Mouse (Mus musculus): ENCODE data around the gene Ube4b. TPM values are rescaled to one million over a fixed set of nuclear protein-coding genes. Genes with fewer than 3 reads are reported as not detected.

Gene Ube4b
- polyA plus RNA-seq, 1 experiment from 2014 or later = 54.5 TPM

DNA sequence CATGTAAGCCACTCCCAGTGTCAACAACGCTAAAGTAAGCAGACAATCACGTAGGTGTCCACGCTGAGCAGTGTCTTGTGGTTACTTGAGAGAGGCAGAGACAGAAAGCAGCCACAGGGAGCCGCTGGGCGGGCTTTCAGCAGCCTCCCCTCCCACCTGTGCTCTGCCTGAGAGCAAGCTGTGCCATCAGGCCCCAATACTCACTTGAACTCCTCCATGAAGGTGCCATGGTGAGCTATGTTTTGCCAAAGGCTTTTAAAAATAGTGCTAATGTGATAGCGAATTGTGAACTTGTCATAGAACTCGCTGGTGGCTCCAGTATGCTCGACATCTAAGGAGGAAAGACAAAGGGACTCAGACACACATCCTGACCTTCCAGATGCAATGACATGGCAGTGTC, 82.2 kb downstream of the Ube4b start:
- Histone ChIP-seq H3K27ac (replicated peaks; ENCODE audit: low read depth, low read length) (no peak overlapping the region), H3K4me1 (ENCODE audit: control insufficient read depth, insufficient read depth, low read length) (no peaks in the 10 kb centered on the region), H3K4me2 (ENCODE audit: low read depth, low read length) (no peak overlapping the region), H3K9me3 (replicated peaks; ENCODE audit: control insufficient read depth, low read length) (no peaks in the 10 kb centered on the region), H3K36me3 (replicated peaks; ENCODE audit: control insufficient read depth, insufficient read depth, low read depth, low read length) (peaks cover 3% of the 10 kb centered on the region), H3K9ac (replicated peaks; ENCODE audit: low read length) (no peak overlapping the region), H3K27me3 (ENCODE audit: control insufficient read depth, insufficient read depth, low read length) (no peaks in the 10 kb centered on the region), H3K4me3 (ENCODE audit: low read depth, low read length) (no peak overlapping the region)
- DNase-seq (ENCODE audit: low spot score) (no peak), ATAC-seq (replicated peaks; ENCODE audit: insufficient number of reproducible peaks, low FRiP score, low TSS enrichment, low read depth) (no peak)
- 80% methylated on average over 8 of the region's 8 CpGs for WGBS

DNA sequence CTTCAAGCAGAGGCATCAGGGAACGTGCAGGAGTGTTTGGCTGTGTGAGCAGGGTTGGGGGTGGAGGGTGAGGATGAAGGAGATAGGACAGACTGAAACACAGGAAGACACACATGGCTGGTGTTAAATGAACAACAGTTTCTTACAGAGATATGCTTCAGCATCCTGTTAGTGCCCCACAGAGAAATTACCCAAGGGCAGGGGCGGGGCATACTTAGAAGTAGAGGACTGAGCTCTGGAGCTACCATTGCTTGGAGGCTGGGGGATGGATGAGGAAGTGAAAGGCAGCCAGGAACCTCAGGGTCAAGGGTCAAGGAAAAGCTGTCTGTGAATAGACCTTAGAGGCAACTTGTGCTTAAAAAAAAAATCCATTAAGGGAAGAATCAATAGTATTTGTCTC, 85.9 kb downstream of the Ube4b start:
- no peak for ATAC-seq (replicated peaks; ENCODE audit: insufficient number of reproducible peaks, low FRiP score, low TSS enrichment, low read depth)

DNA sequence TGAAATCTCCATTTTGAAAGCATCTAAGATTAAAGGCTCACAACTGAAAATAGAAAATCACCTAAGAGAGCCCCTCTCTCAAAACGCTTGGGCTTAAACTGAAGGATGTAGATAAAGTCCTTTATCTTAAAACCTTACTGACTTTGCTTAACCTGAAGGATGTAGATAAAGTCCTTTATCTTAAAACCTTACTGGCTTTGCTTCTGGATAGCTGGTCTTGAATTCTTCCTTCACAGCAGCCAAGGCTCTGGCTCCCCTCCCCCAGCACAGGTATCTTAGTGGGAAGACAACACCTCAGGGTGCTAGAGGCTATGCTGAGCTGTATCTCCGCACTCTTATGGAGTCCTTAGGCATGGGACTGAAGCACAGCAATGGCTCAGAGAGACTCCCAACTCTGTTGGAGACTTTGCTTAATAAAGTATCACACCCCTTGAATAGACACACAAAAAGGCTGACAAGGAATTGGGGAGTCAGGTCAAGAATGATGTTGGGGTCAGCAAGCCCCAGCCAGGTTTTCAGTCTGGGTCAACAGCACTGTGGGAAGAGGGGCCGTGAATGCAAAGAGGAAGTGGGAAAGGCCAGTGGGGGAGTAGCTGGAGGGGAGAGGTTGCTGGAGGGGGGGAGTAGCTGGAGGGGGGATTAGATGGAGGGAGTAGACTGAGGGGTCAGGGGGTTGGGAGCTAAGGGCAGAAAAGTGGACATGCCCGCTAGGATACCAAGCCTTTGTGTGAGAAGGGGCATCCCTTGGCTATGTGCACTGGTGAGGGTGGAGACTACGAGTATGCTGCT, 86.9 kb downstream of the Ube4b start:
- Histone ChIP-seq H3K4me3 (ENCODE audit: low read depth, low read length) (no peak overlapping the region), H3K27ac (replicated peaks; ENCODE audit: low read depth, low read length) (no peak overlapping the region), H3K27me3 (ENCODE audit: control insufficient read depth, insufficient read depth, low read length) (no peaks in the 10 kb centered on the region), H3K9me3 (replicated peaks; ENCODE audit: control insufficient read depth, low read length) (no peaks in the 10 kb centered on the region), H3K36me3 (replicated peaks; ENCODE audit: control insufficient read depth, insufficient read depth, low read depth, low read length) (peaks cover 14% of the 10 kb centered on the region), H3K4me2 (ENCODE audit: low read depth, low read length) (no peak overlapping the region), H3K4me1 (ENCODE audit: control insufficient read depth, insufficient read depth, low read length) (no peaks in the 10 kb centered on the region), H3K9ac (replicated peaks; ENCODE audit: low read length) (no peak overlapping the region)
- 47% methylated on average over 5 of the region's 5 CpGs for WGBS
- DNase-seq (ENCODE audit: low spot score) (no peak), ATAC-seq (replicated peaks; ENCODE audit: insufficient number of reproducible peaks, low FRiP score, low TSS enrichment, low read depth) (no peak)

More for the DNA sequence above, 85.9 kb downstream of the Ube4b start:
- DNase-seq (ENCODE audit: low spot score) = peak; percentile 12
- WGBS = 52% methylated on average over 2 of the region's 2 CpGs
- Histone ChIP-seq H3K27ac (replicated peaks; ENCODE audit: low read depth, low read length) (no peak overlapping the region), H3K9me3 (replicated peaks; ENCODE audit: control insufficient read depth, low read length) (no peaks in the 10 kb centered on the region), H3K27me3 (ENCODE audit: control insufficient read depth, insufficient read depth, low read length) (no peaks in the 10 kb centered on the region), H3K9ac (replicated peaks; ENCODE audit: low read length) (no peak overlapping the region), H3K4me3 (ENCODE audit: low read depth, low read length) (no peak overlapping the region), H3K36me3 (replicated peaks; ENCODE audit: control insufficient read depth, insufficient read depth, low read depth, low read length) (peaks cover 12% of the 10 kb centered on the region), H3K4me1 (ENCODE audit: control insufficient read depth, insufficient read depth, low read length) (no peaks in the 10 kb centered on the region), H3K4me2 (ENCODE audit: low read depth, low read length) (no peak overlapping the region)

DNA sequence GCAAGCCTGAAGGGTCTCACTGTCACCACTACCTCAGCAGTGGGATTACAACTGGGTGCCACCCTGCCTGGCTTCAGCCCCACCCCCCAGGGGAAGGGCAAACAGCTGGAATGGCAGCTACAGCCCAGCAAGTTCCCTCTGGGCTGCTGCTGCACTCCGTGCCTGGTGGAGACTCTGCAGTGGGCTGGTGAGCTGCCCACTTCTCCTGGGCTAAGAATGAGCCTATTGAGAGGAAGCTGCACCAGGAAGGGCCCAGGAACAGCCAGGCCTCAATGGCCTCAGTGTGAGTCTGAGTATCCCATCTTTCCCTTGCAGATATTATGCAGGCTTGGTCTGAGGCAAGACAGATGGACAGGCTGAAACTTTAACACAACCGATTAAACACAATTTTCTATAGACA, 88.4 kb downstream of the Ube4b start:
- 68% methylated on average over 2 of the region's 2 CpGs for WGBS
- no peaks in the 10 kb centered on the region for H3K9me3 ChIP-seq (replicated peaks; ENCODE audit: control insufficient read depth, low read length)
- H3K27me3 ChIP-seq (ENCODE audit: control insufficient read depth, insufficient read depth, low read length) = no peaks in the 10 kb centered on the region
- DNase-seq (ENCODE audit: low spot score) (no peak), ATAC-seq (replicated peaks; ENCODE audit: insufficient number of reproducible peaks, low FRiP score, low TSS enrichment, low read depth) (no peak)
- H3K27ac ChIP-seq (replicated peaks; ENCODE audit: low read depth, low read length) = no peak overlapping the region
- H3K4me2 ChIP-seq (ENCODE audit: low read depth, low read length) = no peak overlapping the region
- H3K4me1 ChIP-seq (ENCODE audit: control insufficient read depth, insufficient read depth, low read length) = no peaks in the 10 kb centered on the region
- H3K4me3 ChIP-seq (ENCODE audit: low read depth, low read length) = no peak overlapping the region
- H3K9ac ChIP-seq (replicated peaks; ENCODE audit: low read length) = no peak overlapping the region
- peaks cover 13% of the 10 kb centered on the region for H3K36me3 ChIP-seq (replicated peaks; ENCODE audit: control insufficient read depth, insufficient read depth, low read depth, low read length)

DNA sequence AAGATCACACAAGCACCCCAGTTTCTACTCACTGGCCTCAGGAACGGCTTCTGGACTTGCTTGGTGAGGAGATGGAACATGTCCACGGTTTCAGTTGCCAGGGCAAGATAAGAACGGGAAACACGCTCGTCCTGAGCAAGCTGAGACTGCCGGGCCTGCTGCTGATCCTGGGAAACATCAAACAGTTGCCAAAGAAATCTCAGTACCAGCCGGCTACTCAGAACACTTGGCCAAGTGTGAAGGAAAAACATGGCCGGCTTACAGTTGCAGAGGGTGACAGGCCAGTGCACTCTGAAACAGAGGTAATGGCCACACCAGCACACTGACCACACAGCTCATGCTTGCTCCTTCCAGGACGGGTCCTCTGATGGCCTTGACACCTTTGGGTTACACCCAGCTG, 89.2 kb downstream of the Ube4b start:
- no peaks in the 10 kb centered on the region for H3K4me1 ChIP-seq (ENCODE audit: control insufficient read depth, insufficient read depth, low read length)
- H3K27me3 ChIP-seq (ENCODE audit: control insufficient read depth, insufficient read depth, low read length) = no peaks in the 10 kb centered on the region
- no peaks in the 10 kb centered on the region for H3K9me3 ChIP-seq (replicated peaks; ENCODE audit: control insufficient read depth, low read length)
- H3K4me3 ChIP-seq (ENCODE audit: low read depth, low read length) = no peak overlapping the region
- no peak overlapping the region for H3K9ac ChIP-seq (replicated peaks; ENCODE audit: low read length)
- DNase-seq (ENCODE audit: low spot score) (no peak), ATAC-seq (replicated peaks; ENCODE audit: insufficient number of reproducible peaks, low FRiP score, low TSS enrichment, low read depth) (no peak)
- H3K36me3 ChIP-seq (replicated peaks; ENCODE audit: control insufficient read depth, insufficient read depth, low read depth, low read length) = peaks cover 14% of the 10 kb centered on the region
- 93% methylated on average over 9 of the region's 9 CpGs for WGBS
- H3K27ac ChIP-seq (replicated peaks; ENCODE audit: low read depth, low read length) = no peak overlapping the region
- H3K4me2 ChIP-seq (ENCODE audit: low read depth, low read length) = no peak overlapping the region

DNA sequence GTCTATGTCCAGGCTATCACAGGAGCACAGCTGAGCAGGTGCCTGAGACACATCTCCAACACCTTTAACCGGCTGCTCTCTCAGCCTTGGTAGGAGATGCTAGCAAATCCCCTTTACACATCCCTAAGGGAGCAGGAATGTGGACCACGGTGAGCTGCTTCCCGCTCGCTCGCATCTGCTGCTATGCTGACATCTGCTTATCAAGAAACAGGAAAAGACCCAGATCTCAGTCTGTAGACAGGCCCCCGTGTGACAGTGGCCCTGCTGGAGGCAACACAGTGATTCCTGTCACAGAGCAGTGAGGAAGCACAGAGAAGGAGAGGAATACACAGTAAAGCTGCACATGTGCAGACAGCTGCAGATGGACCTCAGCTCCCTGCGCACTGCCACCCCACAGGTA, 90.2 kb downstream of the Ube4b start:
- Histone ChIP-seq H3K9me3 (replicated peaks; ENCODE audit: control insufficient read depth, low read length) (no peaks in the 10 kb centered on the region), H3K36me3 (replicated peaks; ENCODE audit: control insufficient read depth, insufficient read depth, low read depth, low read length) (peaks cover 14% of the 10 kb centered on the region), H3K9ac (replicated peaks; ENCODE audit: low read length) (no peak overlapping the region), H3K4me1 (ENCODE audit: control insufficient read depth, insufficient read depth, low read length) (no peaks in the 10 kb centered on the region), H3K4me3 (ENCODE audit: low read depth, low read length) (no peak overlapping the region), H3K27me3 (ENCODE audit: control insufficient read depth, insufficient read depth, low read length) (no peaks in the 10 kb centered on the region), H3K27ac (replicated peaks; ENCODE audit: low read depth, low read length) (no peak overlapping the region), H3K4me2 (ENCODE audit: low read depth, low read length) (no peak overlapping the region)
- DNase-seq (ENCODE audit: low spot score) (no peak), ATAC-seq (replicated peaks; ENCODE audit: insufficient number of reproducible peaks, low FRiP score, low TSS enrichment, low read depth) (no peak)
- 87% methylated on average over 7 of the region's 7 CpGs for WGBS

DNA sequence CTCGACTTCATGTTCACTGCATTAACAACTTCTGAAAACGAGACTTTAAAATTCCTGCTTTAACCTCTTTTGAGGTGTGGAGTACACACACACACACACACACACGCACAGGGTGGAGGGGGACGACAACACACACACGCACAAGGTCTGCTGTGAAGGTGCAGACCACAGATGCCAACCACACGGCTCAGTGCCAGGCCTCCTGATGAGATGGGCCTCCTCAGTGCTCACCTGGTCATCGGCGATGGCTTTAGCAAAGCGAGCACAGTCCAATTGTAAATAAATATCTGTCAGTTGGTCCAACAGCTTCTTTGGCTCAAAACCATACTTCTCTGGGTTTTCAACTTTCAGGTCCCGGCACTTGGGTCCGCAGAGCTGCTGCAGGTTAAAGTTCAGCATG, 91.7 kb downstream of the Ube4b start:
- DNase-seq (ENCODE audit: low spot score) (no peak), ATAC-seq (replicated peaks; ENCODE audit: insufficient number of reproducible peaks, low FRiP score, low TSS enrichment, low read depth) (no peak)
- 93% methylated on average over 11 of the region's 11 CpGs for WGBS

DNA sequence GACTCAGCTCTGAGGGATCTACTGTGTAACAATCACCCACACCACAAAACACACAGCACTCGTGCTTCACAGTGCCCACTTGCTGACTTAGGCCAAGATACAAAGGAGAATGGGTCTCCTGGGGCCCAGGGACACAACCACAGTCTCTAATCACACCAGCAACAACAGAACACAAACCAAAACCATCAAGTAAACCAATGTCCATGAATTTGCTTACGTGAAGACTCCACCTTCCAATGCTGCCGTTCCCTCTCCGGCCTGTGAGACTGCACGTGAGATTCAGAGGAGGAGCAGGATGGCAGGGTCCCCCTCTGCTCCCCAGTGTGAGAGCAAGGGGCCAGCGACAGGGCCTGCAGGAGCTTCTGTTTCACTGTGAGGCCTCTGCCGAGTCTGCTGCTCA, 93.8 kb downstream of the Ube4b start:
- H3K9me3 ChIP-seq (replicated peaks; ENCODE audit: control insufficient read depth, low read length) = no peaks in the 10 kb centered on the region
- H3K4me1 ChIP-seq (ENCODE audit: control insufficient read depth, insufficient read depth, low read length) = no peaks in the 10 kb centered on the region
- WGBS = 91% methylated on average over 7 of the region's 7 CpGs
- H3K4me3 ChIP-seq (ENCODE audit: low read depth, low read length) = no peak overlapping the region
- no peak overlapping the region for H3K4me2 ChIP-seq (ENCODE audit: low read depth, low read length)
- no peak for DNase-seq (ENCODE audit: low spot score)
- H3K27ac ChIP-seq (replicated peaks; ENCODE audit: low read depth, low read length) = no peak overlapping the region
- peaks cover 30% of the 10 kb centered on the region for H3K36me3 ChIP-seq (replicated peaks; ENCODE audit: control insufficient read depth, insufficient read depth, low read depth, low read length)
- H3K27me3 ChIP-seq (ENCODE audit: control insufficient read depth, insufficient read depth, low read length) = no peaks in the 10 kb centered on the region
- ATAC-seq (replicated peaks; ENCODE audit: insufficient number of reproducible peaks, low FRiP score, low TSS enrichment, low read depth) = no peak
- H3K9ac ChIP-seq (replicated peaks; ENCODE audit: low read length) = no peak overlapping the region

More for the DNA sequence above, 91.7 kb downstream of the Ube4b start:
- Histone ChIP-seq H3K9me3 (replicated peaks; ENCODE audit: control insufficient read depth, low read length) (no peaks in the 10 kb centered on the region), H3K9ac (replicated peaks; ENCODE audit: low read length) (no peak overlapping the region), H3K4me3 (ENCODE audit: low read depth, low read length) (no peak overlapping the region), H3K4me2 (ENCODE audit: low read depth, low read length) (no peak overlapping the region), H3K27me3 (ENCODE audit: control insufficient read depth, insufficient read depth, low read length) (no peaks in the 10 kb centered on the region), H3K4me1 (ENCODE audit: control insufficient read depth, insufficient read depth, low read length) (no peaks in the 10 kb centered on the region), H3K36me3 (replicated peaks; ENCODE audit: control insufficient read depth, insufficient read depth, low read depth, low read length) (peaks cover 28% of the 10 kb centered on the region), H3K27ac (replicated peaks; ENCODE audit: low read depth, low read length) (no peak overlapping the region)
